ENCODE assay signal across 25 mouse cellular contexts in the genomic region with DNA sequence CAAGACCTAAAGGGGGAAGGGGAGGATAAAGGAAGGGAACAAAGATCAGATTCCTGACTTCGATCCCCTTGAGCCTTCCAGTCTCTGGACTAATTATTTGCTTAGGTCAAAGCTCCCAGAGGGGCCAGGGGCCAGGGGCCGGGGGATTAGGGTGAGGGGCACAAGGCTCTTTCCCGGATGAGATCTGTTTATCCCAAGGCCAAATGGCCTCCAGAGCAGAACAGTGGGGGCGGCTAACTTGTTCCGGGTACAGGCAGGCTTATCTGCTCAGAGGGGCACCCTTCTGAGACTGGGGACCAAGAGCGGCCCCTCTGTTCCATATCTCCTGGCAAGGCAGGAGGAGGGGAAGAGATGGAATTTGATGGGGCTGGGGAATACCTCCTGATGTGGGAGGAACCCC. TPM values are rescaled to one million over a fixed set of nuclear protein-coding genes. Genes with fewer than 3 reads are reported as not detected.
A peak's percentile ranks its signal among the peaks of the same experiment; 100 is the strongest.
DNase-seq lines count a peak whose midpoint lies in the region; ATAC-seq and TF ChIP-seq lines count a peak whose summit lies in the region.
"Had no signal": no experiment of that assay in that cellular context is flagged by ENCODE, and none has a peak within 500 bp of the region (broad histone marks: within the 10 kb centered on the region; RNA-seq: fewer than 3 reads in every experiment).

No protein-coding gene starts in this region.

- peak overlapping the region; percentile 72 for H3K27ac ChIP-seq in forebrain, embryonic 10.5 days
- H3K27ac ChIP-seq in forebrain, embryonic 13.5 days = no peak overlapping the region
- peak overlapping the region; percentile 45 for H3K27ac ChIP-seq in intestine, embryonic 15.5 days
- no peak overlapping the region for H3K27ac ChIP-seq in intestine, postnatal 0 days (ENCODE audit: low read depth, low read length)
- H3K27ac ChIP-seq in intestine, embryonic 16.5 days (ENCODE audit: low read length) = peak overlapping the region; percentile 46; the same call in 1 of the 2 replicates
- H3K27ac ChIP-seq: embryonic facial prominence, embryonic 13.5 days; liver, embryonic 13.5 days; neural tube, embryonic 13.5 days had no signal

- no peak overlapping the region for H3K4me2 ChIP-seq in forebrain, embryonic 13.5 days
- H3K4me2 ChIP-seq in intestine, embryonic 15.5 days (replicated peaks) = no peak overlapping the region
- no peak overlapping the region for H3K4me2 ChIP-seq in intestine, postnatal 0 days (replicated peaks; ENCODE audit: low read depth)
- no peak overlapping the region for H3K4me2 ChIP-seq in intestine, embryonic 16.5 days (ENCODE audit: low read depth, low read length)
- H3K4me2 ChIP-seq: embryonic facial prominence, embryonic 13.5 days; liver, embryonic 13.5 days; lung, embryonic 14.5 days; midbrain, embryonic 11.5 days; neural tube, embryonic 13.5 days had no signal

- no peaks in the 10 kb centered on the region for H3K36me3 ChIP-seq in forebrain, embryonic 10.5 days (replicated peaks)
- no peaks in the 10 kb centered on the region for H3K36me3 ChIP-seq in forebrain, embryonic 13.5 days (ENCODE audit: poor library complexity, severe bottlenecking)
- H3K36me3 ChIP-seq in intestine, embryonic 15.5 days = no peaks in the 10 kb centered on the region
- no peaks in the 10 kb centered on the region for H3K36me3 ChIP-seq in intestine, postnatal 0 days (ENCODE audit: control insufficient read depth, insufficient read depth)
- H3K36me3 ChIP-seq in intestine, embryonic 16.5 days (ENCODE audit: control insufficient read depth, insufficient read depth, low read length) = no peaks in the 10 kb centered on the region
- H3K36me3 ChIP-seq: embryonic facial prominence, embryonic 13.5 days; liver, embryonic 13.5 days; neural tube, embryonic 13.5 days had no signal

- 14% methylated on average over 6 of the region's 6 CpGs for WGBS in forebrain, embryonic 10.5 days
- WGBS in forebrain, embryonic 13.5 days = 19% methylated on average over 6 of the region's 6 CpGs
- 26% methylated on average over 6 of the region's 6 CpGs for WGBS in intestine, embryonic 15.5 days
- 37% methylated on average over 6 of the region's 6 CpGs for whole genome bisulfite sequencing in intestine, postnatal 0 days
- WGBS in intestine, embryonic 16.5 days = 31% methylated on average over 6 of the region's 6 CpGs

- no peaks in the 10 kb centered on the region for H3K9me3 ChIP-seq in forebrain, embryonic 10.5 days
- H3K9me3 ChIP-seq in forebrain, embryonic 13.5 days (replicated peaks) = no peaks in the 10 kb centered on the region
- no peaks in the 10 kb centered on the region for H3K9me3 ChIP-seq in intestine, embryonic 15.5 days
- no peaks in the 10 kb centered on the region for H3K9me3 ChIP-seq in intestine, postnatal 0 days (ENCODE audit: control insufficient read depth)
- H3K9me3 ChIP-seq in intestine, embryonic 16.5 days (ENCODE audit: control insufficient read depth, low read length) = no peaks in the 10 kb centered on the region
- H3K9me3 ChIP-seq: embryonic facial prominence, embryonic 13.5 days; liver, embryonic 13.5 days; neural tube, embryonic 13.5 days had no signal

- H3K4me3 ChIP-seq in forebrain, embryonic 10.5 days = no peak overlapping the region
- H3K4me3 ChIP-seq in forebrain, embryonic 13.5 days = no peak overlapping the region
- H3K4me3 ChIP-seq in intestine, embryonic 15.5 days (replicated peaks) = no peak overlapping the region
- H3K4me3 ChIP-seq in intestine, postnatal 0 days (ENCODE audit: low read depth, low read length) = no peak overlapping the region
- no peak overlapping the region for H3K4me3 ChIP-seq in intestine, embryonic 16.5 days (ENCODE audit: low read length)
- H3K4me3 ChIP-seq: embryonic facial prominence, embryonic 13.5 days; liver, embryonic 13.5 days; neural tube, embryonic 13.5 days had no signal

- no peaks in the 10 kb centered on the region for H3K27me3 ChIP-seq in forebrain, embryonic 10.5 days (ENCODE audit: poor library complexity, severe bottlenecking)
- H3K27me3 ChIP-seq in forebrain, embryonic 13.5 days = no peaks in the 10 kb centered on the region
- no peaks in the 10 kb centered on the region for H3K27me3 ChIP-seq in intestine, embryonic 15.5 days (replicated peaks)
- H3K27me3 ChIP-seq in intestine, postnatal 0 days (replicated peaks; ENCODE audit: control insufficient read depth, insufficient read depth, low read length) = no peaks in the 10 kb centered on the region
- H3K27me3 ChIP-seq in intestine, embryonic 16.5 days (replicated peaks; ENCODE audit: control insufficient read depth, insufficient read depth, low read length) = no peaks in the 10 kb centered on the region
- H3K27me3 ChIP-seq: embryonic facial prominence, embryonic 13.5 days; liver, embryonic 13.5 days; neural tube, embryonic 13.5 days had no signal

- no peak for TF ChIP-seq CTCF in intestine, postnatal 0 days (IDR thresholded peaks at IDR 0.05; ENCODE audit: low read depth)

- H3K9ac ChIP-seq in forebrain, embryonic 13.5 days = no peak overlapping the region
- no peak overlapping the region for H3K9ac ChIP-seq in intestine, embryonic 15.5 days
- H3K9ac ChIP-seq in intestine, postnatal 0 days (ENCODE audit: low read depth, low read length) = no peak overlapping the region
- no peak overlapping the region for H3K9ac ChIP-seq in intestine, embryonic 16.5 days (ENCODE audit: low read depth, low read length)
- H3K9ac ChIP-seq: embryonic facial prominence, embryonic 13.5 days; forebrain, postnatal 0 days; liver, embryonic 13.5 days; lung, embryonic 14.5 days; neural tube, embryonic 13.5 days had no signal

- peaks cover 97% of the 10 kb centered on the region for H3K4me1 ChIP-seq in forebrain, embryonic 10.5 days
- H3K4me1 ChIP-seq in forebrain, embryonic 13.5 days = peaks cover 19% of the 10 kb centered on the region
- peaks cover 63% of the 10 kb centered on the region for H3K4me1 ChIP-seq in intestine, embryonic 15.5 days (replicated peaks)
- H3K4me1 ChIP-seq in intestine, postnatal 0 days (replicated peaks; ENCODE audit: control insufficient read depth, insufficient read depth, low read length) = peaks cover 21% of the 10 kb centered on the region
- H3K4me1 ChIP-seq in intestine, embryonic 16.5 days (ENCODE audit: control insufficient read depth, insufficient read depth, low read length) = peaks cover 64% of the 10 kb centered on the region

- no peak for DNase-seq in forebrain, embryonic 10.5 days (ENCODE audit: extremely low spot score, low spot score)
- peak; percentile 83 for DNase-seq in yolk sac, embryonic 10.5 days (ENCODE audit: low spot score)
- no peak for DNase-seq in lung, postnatal 10 days
- DNase-seq: adrenal gland, adult 2 months; adrenal gland, postnatal 36 days; cerebellum, adult 2 months; cerebellum, postnatal 25 days; forebrain, postnatal 0 days; gastrocnemius, postnatal 10 days; kidney, adult 9 months; kidney, postnatal 14 days; layer of hippocampus, adult 9-11 months; liver, embryonic 13.5 days; lung, embryonic 14.5 days; thymus, adult 2 months; thymus, postnatal 36 days had no signal

- ATAC-seq in forebrain, embryonic 13.5 days = no peak
- ATAC-seq in intestine, embryonic 15.5 days = peak; percentile 44
- ATAC-seq in intestine, postnatal 0 days = no peak
- ATAC-seq in intestine, embryonic 16.5 days = peak; percentile 56
- ATAC-seq: activated CD4-positive, CD25-positive, alpha-beta regulatory T cell, adult 4 months; forebrain, postnatal 0 days; hindbrain, embryonic 16.5 days had no signal

RNA-seq across cellular contexts. Expression of gene Mrpl23, which starts 25.2 kb away (rescaled TPM):
- 15.8 and 16.1 TPM in 2 replicates for polyA plus RNA-seq in forebrain, embryonic 10.5 days (2016; fragmentation: Nextera tagmentation; extraction: Ambion mirVana)
- 16.2 and 16.5 TPM in 2 replicates for polyA plus RNA-seq in forebrain, embryonic 13.5 days (2015; fragmentation: Nextera tagmentation; extraction: Ambion mirVana)
- polyA plus RNA-seq in intestine, embryonic 15.5 days (2015; fragmentation: Nextera tagmentation; extraction: Ambion mirVana) = 44.9 and 57.4 TPM in 2 replicates
- polyA plus RNA-seq in intestine, postnatal 0 days (2015; fragmentation: Nextera tagmentation; extraction: Ambion mirVana) = 26.7 and 33.0 TPM in 2 replicates
- 50.3 and 58.1 TPM in 2 replicates for polyA plus RNA-seq in intestine, embryonic 16.5 days (2015; fragmentation: Nextera tagmentation; extraction: Ambion mirVana)

RNA-seq across cellular contexts. Expression of gene Tnnt3, which starts 59.1 kb away (rescaled TPM):
- polyA plus RNA-seq in forebrain, embryonic 10.5 days (2016; fragmentation: Nextera tagmentation; extraction: Ambion mirVana) = 0.33 and 1.1 TPM in 2 replicates
- polyA plus RNA-seq in forebrain, embryonic 13.5 days (2015; fragmentation: Nextera tagmentation; extraction: Ambion mirVana) = 0.28 and 0.77 TPM in 2 replicates
- polyA plus RNA-seq in intestine, embryonic 15.5 days (2015; fragmentation: Nextera tagmentation; extraction: Ambion mirVana) = 1.4 and 4.3 TPM in 2 replicates
- polyA plus RNA-seq in intestine, postnatal 0 days (2015; fragmentation: Nextera tagmentation; extraction: Ambion mirVana) = 3.0 TPM in 2 replicates
- 2.1 and 3.2 TPM in 2 replicates for polyA plus RNA-seq in intestine, embryonic 16.5 days (2015; fragmentation: Nextera tagmentation; extraction: Ambion mirVana)
- polyA plus RNA-seq: adrenal gland, adult 2 months had no signal

Comparison
In these comparisons a context has a peak if more than half of its experiments do, and no peak if none do; other contexts are left out.
1. H3K27ac ChIP-seq: peak in forebrain, embryonic 10.5 days (single experiment), intestine, embryonic 15.5 days (single experiment) and intestine, embryonic 16.5 days (single experiment); none in forebrain, embryonic 13.5 days (single experiment) and intestine, postnatal 0 days (single experiment).
2. ATAC-seq: peak in intestine, embryonic 15.5 days (single experiment) and intestine, embryonic 16.5 days (single experiment); none in forebrain, embryonic 13.5 days (single experiment) and intestine, postnatal 0 days (single experiment).